Mouse (Mus musculus) kidney, embryonic 16.5 days (tissue): ENCODE measurements around the gene Ism1. TPM values are rescaled to one million over a fixed set of nuclear protein-coding genes. Genes with fewer than 3 reads are reported as not detected.

Source experiments
- ATAC-seq: fragments of 200-750 bp; cut with Nextera tagmentation; 2 replicates; pipeline ENCODE4 v1.8.0; 2017; ENCODE audit warnings: moderate TSS enrichment; ENCODE audit not compliant: low FRiP score, low TSS enrichment
- H3K27ac ChIP-seq: fragments of 300-500 bp; sonication (generic); 2 replicates; pipeline ENCODE4 v1.5.1; 2014; ENCODE audit warnings: low read length
- H3K27me3 ChIP-seq: fragments of 300-500 bp; sonication (generic); 2 replicates; pipeline ENCODE4 v1.6.1; 2014; ENCODE audit warnings: low read length, control low read depth, mixed read lengths; ENCODE audit not compliant: insufficient read depth
- H3K36me3 ChIP-seq: fragments of 300-500 bp; sonication (generic); 2 replicates; pipeline ENCODE4 v1.6.1; 2014; ENCODE audit warnings: low read length, control low read depth, mixed read lengths; ENCODE audit not compliant: insufficient read depth
- H3K4me1 ChIP-seq: fragments of 300-500 bp; sonication (generic); 2 replicates; pipeline ENCODE4 v1.6.1; 2014; ENCODE audit warnings: low read length, control low read depth, mixed read lengths; ENCODE audit not compliant: insufficient read depth
- H3K4me2 ChIP-seq: fragments of 300-500 bp; sonication (generic); replicated peaks from 2 replicates; pipeline ENCODE4 v1.6.1; 2014; ENCODE audit warnings: low read depth, low read length
- H3K4me3 ChIP-seq: fragments of 300-500 bp; sonication (generic); 2 replicates; pipeline ENCODE4 v1.5.1; 2014; ENCODE audit warnings: mild to moderate bottlenecking, low read length
- H3K9ac ChIP-seq: fragments of 300-500 bp; sonication (generic); replicated peaks from 2 replicates; pipeline ENCODE4 v1.6.1; 2014; ENCODE audit warnings: low read length
- H3K9me3 ChIP-seq: fragments of 300-500 bp; sonication (generic); 2 replicates; pipeline ENCODE4 v1.6.1; 2016; ENCODE audit warnings: low read length, control low read depth
- WGBS: fragments of 180-500 bp; shearing (Covaris S2); extraction: QIAGEN DNeasy Blood & Tissue Kit; methylation state at CpG from one replicate; pipeline ENCODE4 v1.1.7; 2014; 5-methylcytosine and 5-hydroxymethylcytosine counted together
- polyA plus RNA-seq: library from polyadenylated mRNA; unstranded; fragments of >200 nt; fragmentation: Nextera tagmentation; extraction: Ambion mirVana; gene quantifications from 2 replicates; pipeline ENCODE4 v1.2.1, GENCODE M21; 2015

Gene Ism1
- polyA plus RNA-seq, 1 experiment from 2014 or later: 3.5 TPM

DNA sequence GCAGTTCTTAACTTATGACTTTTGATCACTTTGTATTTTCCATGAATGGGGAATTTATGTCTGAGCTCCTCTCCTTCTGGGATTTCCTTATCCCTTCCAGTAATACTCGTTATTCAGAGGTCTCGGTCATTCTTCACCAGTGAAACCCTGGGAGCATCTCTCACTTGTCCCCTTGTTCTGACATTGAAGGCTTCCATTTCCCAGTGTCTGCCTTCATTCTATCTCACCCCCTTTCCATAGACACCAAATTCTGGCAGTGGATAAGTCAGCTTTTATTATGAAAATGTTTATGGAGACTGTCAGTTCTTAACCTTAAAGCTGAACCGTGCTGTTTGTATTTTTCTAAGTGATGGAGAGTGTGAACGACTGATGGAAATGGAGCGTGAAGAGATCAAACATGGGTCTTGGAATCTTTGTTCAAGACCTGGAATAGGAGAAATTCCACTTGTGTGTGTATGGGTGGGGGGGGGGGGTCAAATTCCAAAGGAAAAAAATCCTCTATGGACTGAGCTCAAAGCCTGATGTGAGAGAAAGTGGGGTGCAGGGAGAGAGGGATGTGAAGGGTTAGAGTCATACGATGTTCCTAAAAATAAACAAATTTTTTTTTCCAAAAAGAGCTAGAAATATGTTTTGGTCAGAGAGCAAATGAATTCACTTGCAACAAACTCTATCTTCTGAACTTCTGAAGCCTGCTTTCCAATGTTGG is 30.4 kb downstream of the Ism1 start:
- Histone ChIP-seq H3K36me3 (no peaks in the 10 kb centered on the region), H3K4me3 (no peak overlapping the region), H3K9me3 (no peaks in the 10 kb centered on the region), H3K4me2 (no peak overlapping the region), H3K27ac (no peak overlapping the region), H3K9ac (no peak overlapping the region), H3K27me3 (no peaks in the 10 kb centered on the region), H3K4me1 (0 out of 2 replicates have a peak, but pooled peaks cover 6% of the 10 kb centered on the region)
- WGBS: 37% methylated on average over 6 of the region's 6 CpGs
- no peak for ATAC-seq

DNA sequence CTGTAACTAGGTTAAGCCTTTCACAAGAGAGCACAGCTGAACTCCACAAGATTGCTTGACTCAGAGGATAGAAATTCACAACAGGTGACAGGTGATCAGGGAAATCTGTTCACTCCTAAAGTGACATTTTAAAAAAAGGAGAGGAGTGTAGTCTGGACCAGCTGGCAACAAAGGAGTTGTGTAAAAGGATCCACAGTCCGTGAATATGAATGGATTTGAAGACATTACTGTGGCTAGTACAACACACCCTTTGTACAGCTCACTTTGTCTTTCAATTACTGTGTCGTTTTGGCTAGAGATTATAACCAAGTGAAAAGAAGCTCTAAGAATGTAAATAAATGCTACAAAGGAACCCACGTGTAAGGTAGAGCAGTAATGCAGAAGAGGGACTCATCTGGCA is 33.7 kb downstream of the Ism1 start:
- H3K9me3 ChIP-seq: no peaks in the 10 kb centered on the region
- WGBS: 58% methylated on average over 3 of the region's 3 CpGs
- 0 out of 2 replicates have a peak, but pooled peaks cover 6% of the 10 kb centered on the region for H3K4me1 ChIP-seq
- no peak for ATAC-seq
- no peak overlapping the region for H3K4me2 ChIP-seq
- H3K4me3 ChIP-seq: no peak overlapping the region
- no peaks in the 10 kb centered on the region for H3K27me3 ChIP-seq
- no peaks in the 10 kb centered on the region for H3K36me3 ChIP-seq
- H3K27ac ChIP-seq: no peak overlapping the region
- H3K9ac ChIP-seq: no peak overlapping the region

DNA sequence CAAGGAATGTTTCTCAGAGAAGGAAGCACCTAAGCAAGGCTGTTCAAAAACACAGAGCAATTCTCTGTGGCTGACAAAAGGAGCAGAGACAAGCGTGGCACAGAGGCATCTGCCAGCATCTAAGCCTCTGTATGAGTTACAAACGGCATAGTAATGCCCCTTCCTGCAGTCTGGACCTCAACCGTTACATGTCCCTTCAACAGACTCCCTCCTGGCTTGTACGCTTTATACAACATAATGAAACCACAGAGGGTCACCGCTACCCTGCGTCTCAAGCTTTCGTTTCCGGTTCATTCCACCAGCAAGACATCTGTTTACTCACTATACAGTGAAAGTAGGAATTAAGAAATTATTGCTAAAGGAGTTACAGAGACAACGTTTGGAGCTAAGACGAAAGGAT is 34.1 kb downstream of the Ism1 start:
- H3K9ac ChIP-seq: no peak overlapping the region
- no peak overlapping the region for H3K4me3 ChIP-seq
- H3K27ac ChIP-seq: no peak overlapping the region
- H3K36me3 ChIP-seq: no peaks in the 10 kb centered on the region
- no peaks in the 10 kb centered on the region for H3K27me3 ChIP-seq
- no peak for ATAC-seq
- H3K4me2 ChIP-seq: no peak overlapping the region
- no peaks in the 10 kb centered on the region for H3K9me3 ChIP-seq
- 88% methylated on average over 10 of the region's 10 CpGs for WGBS
- H3K4me1 ChIP-seq: 0 out of 2 replicates have a peak, but pooled peaks cover 6% of the 10 kb centered on the region

DNA sequence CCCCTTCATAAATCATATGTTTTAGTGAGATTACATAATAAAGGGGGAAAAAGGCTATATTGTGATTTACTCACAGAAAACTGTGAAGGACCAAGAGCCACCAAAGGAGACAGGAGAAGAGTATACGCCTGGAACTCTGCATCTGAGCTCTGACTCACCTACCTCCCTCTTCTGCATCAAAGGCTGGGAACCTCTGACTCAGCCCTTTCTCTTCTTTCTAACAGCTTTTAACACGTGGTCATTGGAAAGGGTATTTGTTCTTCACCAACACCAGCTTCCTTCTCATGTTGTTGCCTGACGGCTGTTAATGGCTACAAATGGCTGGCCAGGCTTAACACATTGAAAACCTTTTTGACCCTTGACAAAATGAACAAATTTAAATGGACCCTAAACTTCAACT is 36.2 kb downstream of the Ism1 start:
- 34% methylated on average over 3 of the region's 3 CpGs for WGBS
- H3K27ac ChIP-seq: no peak overlapping the region
- no peak for ATAC-seq
- no peak overlapping the region for H3K4me2 ChIP-seq
- no peak overlapping the region for H3K9ac ChIP-seq
- H3K4me3 ChIP-seq: no peak overlapping the region
- H3K4me1 ChIP-seq: no peaks in the 10 kb centered on the region
- no peaks in the 10 kb centered on the region for H3K36me3 ChIP-seq
- H3K9me3 ChIP-seq: no peaks in the 10 kb centered on the region
- H3K27me3 ChIP-seq: no peaks in the 10 kb centered on the region

DNA sequence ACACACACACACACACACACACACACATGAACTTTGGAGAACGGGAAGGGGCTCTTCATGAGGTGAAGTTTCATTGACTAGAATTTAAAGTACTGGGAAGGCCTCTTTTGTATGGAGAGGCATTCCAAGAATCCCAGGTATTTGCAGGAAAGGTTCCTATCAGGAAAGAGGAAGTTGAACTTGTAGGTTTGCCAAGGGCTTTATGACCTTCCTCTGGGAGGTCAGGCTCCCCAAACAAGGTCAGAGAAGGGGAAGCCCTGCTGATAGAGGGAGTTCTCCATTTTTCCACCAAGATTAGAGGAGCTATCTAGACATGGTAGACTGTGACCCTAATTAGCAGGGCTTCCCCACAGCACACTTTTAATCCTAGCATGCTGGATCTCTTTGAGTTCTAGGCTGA is 39.8 kb downstream of the Ism1 start:
- 62% methylated on average over 1 of the region's 1 CpGs for whole genome bisulfite sequencing
- H3K36me3 ChIP-seq: no peaks in the 10 kb centered on the region
- H3K4me3 ChIP-seq: no peak overlapping the region
- no peak overlapping the region for H3K27ac ChIP-seq
- H3K9me3 ChIP-seq: no peaks in the 10 kb centered on the region
- no peaks in the 10 kb centered on the region for H3K4me1 ChIP-seq
- no peak overlapping the region for H3K4me2 ChIP-seq
- ATAC-seq: no peak
- H3K9ac ChIP-seq: no peak overlapping the region
- no peaks in the 10 kb centered on the region for H3K27me3 ChIP-seq

DNA sequence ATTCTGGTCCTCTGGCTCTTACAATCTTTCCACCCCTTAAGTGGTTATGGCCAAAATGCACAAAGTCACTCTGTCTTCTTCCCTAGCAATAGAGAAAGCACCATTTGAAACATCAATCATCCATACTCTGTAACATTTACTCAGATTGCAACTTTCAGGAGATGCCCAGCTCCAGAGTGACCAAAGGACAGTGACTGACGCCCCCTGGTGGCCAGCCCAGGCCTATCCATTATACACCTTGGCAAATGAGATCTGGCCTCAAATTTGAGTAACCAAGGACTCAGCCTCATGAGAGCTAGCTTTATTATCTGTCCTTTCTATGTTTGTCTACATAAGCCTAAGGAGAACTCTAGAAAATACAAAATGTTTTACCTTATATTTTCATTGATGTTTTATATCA is 44.7 kb downstream of the Ism1 start:
- Histone ChIP-seq H3K9me3 (no peaks in the 10 kb centered on the region), H3K27ac (no peak overlapping the region)
- no peak for ATAC-seq

DNA sequence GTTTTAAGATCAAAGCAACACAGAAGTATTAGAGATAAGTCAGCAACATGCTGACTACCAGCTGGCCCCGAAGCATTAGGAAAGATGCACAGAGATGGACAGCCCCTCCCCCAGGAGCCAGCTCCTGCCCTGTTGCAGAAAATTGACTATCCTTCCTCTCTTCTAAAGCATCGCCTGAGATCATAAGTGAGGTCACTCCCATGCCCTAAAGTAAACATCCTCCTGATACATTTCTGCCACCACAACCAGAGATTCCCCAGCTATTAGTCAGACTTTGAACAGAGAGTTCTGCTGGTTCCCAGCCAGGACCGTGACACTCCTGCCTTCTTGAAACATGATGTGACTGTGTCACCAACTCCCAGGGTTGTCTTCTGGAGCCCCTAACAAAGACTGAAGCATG is 45.3 kb downstream of the Ism1 start:
- peak; percentile 31; the same call in 1 of the 2 replicates for ATAC-seq
- H3K4me2 ChIP-seq: no peak overlapping the region
- H3K9me3 ChIP-seq: no peaks in the 10 kb centered on the region
- no peak overlapping the region for H3K27ac ChIP-seq
- no peak overlapping the region for H3K4me3 ChIP-seq
- WGBS: 9% methylated on average over 3 of the region's 3 CpGs
- no peaks in the 10 kb centered on the region for H3K36me3 ChIP-seq
- peaks cover 5% of the 10 kb centered on the region; the same call in 1 of the 2 replicates for H3K4me1 ChIP-seq
- no peaks in the 10 kb centered on the region for H3K27me3 ChIP-seq
- H3K9ac ChIP-seq: no peak overlapping the region

More for the DNA sequence above, 44.7 kb downstream of the Ism1 start:
- Histone ChIP-seq H3K36me3 (no peaks in the 10 kb centered on the region), H3K4me3 (no peak overlapping the region), H3K4me1 (peaks cover 5% of the 10 kb centered on the region; the same call in 1 of the 2 replicates), H3K27me3 (no peaks in the 10 kb centered on the region), H3K9ac (no peak overlapping the region), H3K4me2 (no peak overlapping the region)
- WGBS: 0% methylated on average over 1 of the region's 1 CpGs

DNA sequence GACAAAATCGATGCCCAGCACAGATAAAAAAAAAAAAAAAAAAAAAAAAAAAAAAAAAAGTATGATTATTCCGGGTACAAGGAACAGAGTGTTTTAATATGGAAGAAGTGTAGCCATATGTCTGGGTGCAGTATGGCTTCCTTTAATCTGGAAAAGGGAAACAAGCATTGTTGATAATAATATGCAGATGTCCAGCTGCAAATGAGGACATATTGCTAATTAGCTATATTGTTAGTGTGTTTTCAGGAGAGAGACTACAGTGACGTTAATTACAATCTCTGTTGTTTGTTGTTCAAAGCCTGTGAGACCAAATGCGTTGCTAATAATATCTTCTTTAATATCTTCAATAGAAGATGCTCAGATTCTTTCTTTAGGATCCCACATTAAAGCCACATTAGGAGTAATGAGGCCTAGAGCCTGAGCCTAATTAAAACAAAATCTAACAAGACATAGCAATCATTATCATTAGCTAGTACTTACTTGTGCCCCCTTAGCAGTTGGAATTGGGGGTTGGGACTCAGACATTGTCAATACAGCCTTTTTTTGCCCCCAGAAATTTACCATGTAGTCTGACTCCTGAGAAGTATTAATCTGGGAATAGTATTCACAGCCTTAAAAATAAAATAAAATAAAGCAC is 46.3 kb downstream of the Ism1 start:
- Histone ChIP-seq H3K4me1 (peaks cover 5% of the 10 kb centered on the region; the same call in 1 of the 2 replicates), H3K9me3 (no peaks in the 10 kb centered on the region), H3K27me3 (no peaks in the 10 kb centered on the region), H3K27ac (no peak overlapping the region), H3K36me3 (no peaks in the 10 kb centered on the region), H3K9ac (no peak overlapping the region), H3K4me3 (no peak overlapping the region), H3K4me2 (no peak overlapping the region)
- no peak for ATAC-seq
- WGBS: 83% methylated on average over 4 of the region's 4 CpGs

DNA sequence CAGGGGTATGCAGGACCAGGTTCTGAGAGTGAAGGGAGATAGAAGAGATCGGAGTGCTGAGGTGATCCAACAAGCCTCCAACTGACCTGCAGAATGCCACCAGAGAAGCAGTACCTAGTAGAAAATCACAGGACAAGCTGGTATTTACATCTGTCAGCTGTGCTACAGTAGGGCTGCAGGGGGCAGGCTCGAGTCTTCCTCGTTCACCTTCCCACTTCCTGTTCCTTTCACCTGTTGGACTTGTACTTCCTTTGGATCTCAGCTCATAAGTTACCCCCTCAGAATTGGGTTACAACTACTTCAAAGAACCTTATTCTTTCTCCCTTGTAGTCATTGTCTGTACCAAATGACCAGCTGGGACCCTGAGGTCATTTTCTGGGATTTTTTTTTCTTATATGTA is 47.4 kb downstream of the Ism1 start:
- H3K36me3 ChIP-seq: no peaks in the 10 kb centered on the region
- H3K9me3 ChIP-seq: no peaks in the 10 kb centered on the region
- no peak for ATAC-seq
- peaks cover 5% of the 10 kb centered on the region; the same call in 1 of the 2 replicates for H3K4me1 ChIP-seq
- H3K4me2 ChIP-seq: no peak overlapping the region
- no peak overlapping the region for H3K9ac ChIP-seq
- no peak overlapping the region for H3K4me3 ChIP-seq
- H3K27me3 ChIP-seq: no peaks in the 10 kb centered on the region
- 77% methylated on average over 3 of the region's 3 CpGs for WGBS
- no peak overlapping the region for H3K27ac ChIP-seq

DNA sequence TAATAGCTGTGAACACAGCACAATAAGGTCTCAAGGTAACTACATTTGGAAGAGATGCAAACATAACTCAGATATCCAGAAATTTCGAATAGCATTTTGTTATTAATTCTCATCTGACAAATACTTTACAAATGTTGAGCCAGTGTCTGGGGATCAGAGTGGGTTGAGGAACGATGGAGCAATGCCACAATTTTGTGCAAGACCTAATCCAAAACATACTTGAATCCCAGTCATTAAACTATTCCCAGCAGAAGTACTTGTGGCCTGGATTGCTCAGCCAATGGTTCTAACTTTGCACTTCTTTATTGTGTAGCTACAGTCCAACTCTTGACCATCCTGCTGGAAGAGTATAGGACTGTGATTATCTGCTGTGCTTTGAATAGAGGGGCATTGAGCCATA is 50.1 kb downstream of the Ism1 start:
- Histone ChIP-seq H3K36me3 (no peaks in the 10 kb centered on the region), H3K4me1 (peaks cover 5% of the 10 kb centered on the region; the same call in 1 of the 2 replicates), H3K9ac (no peak overlapping the region), H3K27me3 (no peaks in the 10 kb centered on the region), H3K4me2 (no peak overlapping the region), H3K27ac (no peak overlapping the region), H3K9me3 (no peaks in the 10 kb centered on the region), H3K4me3 (no peak overlapping the region)
- ATAC-seq: no peak
- 94% methylated on average over 2 of the region's 2 CpGs for WGBS
